Mouse (Mus musculus): ENCODE measurements at regions not wholly inside any gene's neighbourhood (a gene's known extent, or its start where the extent isn't known, plus 50 kb on each side); places are given as distances from the start of the nearest gene placed in this dataset.
A peak's percentile ranks its signal among the peaks of the same experiment; 100 is the strongest.

GRCm38 (mm10) chr2:160256251-160256650 is 77.7 kb downstream of the Gm826 start:
- DNase-seq (ENCODE audit: low spot score in 2 of 2) = no peak

- no peak for DNase-seq (ENCODE audit: low spot score in 2 of 2)
Measured at GRCm38 (mm10) chr2:160250228-160250627, 83.7 kb downstream of the Gm826 start.

- DNase-seq (ENCODE audit: low spot score in 2 of 2) = no peak
Measured at GRCm38 (mm10) chr2:160249104-160250093, 84.6 kb downstream of the Gm826 start.

GRCm38 (mm10) chr2:160247286-160247685 is 86.7 kb downstream of the Gm826 start:
- no peak for DNase-seq (ENCODE audit: low spot score in 2 of 2)

GRCm38 (mm10) chr2:160246356-160246755 is 87.6 kb downstream of the Gm826 start:
- DNase-seq (ENCODE audit: low spot score in 2 of 2) = no peak

GRCm38 (mm10) chr2:160244866-160245265 is 89.1 kb downstream of the Gm826 start:
- DNase-seq (ENCODE audit: low spot score in 2 of 2) = no peak

GRCm38 (mm10) chr2:160240531-160241379 is 93.2 kb downstream of the Gm826 start:
- no peak for DNase-seq (ENCODE audit: low spot score in 2 of 2)

GRCm38 (mm10) chr2:160237436-160238104 is 96.4 kb downstream of the Gm826 start:
- no peak for DNase-seq (ENCODE audit: low spot score in 2 of 2)

- DNase-seq (ENCODE audit: low spot score in 2 of 2) = peak in 1 of 2 experiments; percentile 32
Measured at GRCm38 (mm10) chr2:160236806-160237205, 97.2 kb downstream of the Gm826 start.

- no peak for DNase-seq (ENCODE audit: low spot score in 2 of 2)
Measured at GRCm38 (mm10) chr2:160230786-160231185, 103.2 kb downstream of the Gm826 start.

- DNase-seq (ENCODE audit: low spot score in 2 of 2) = no peak
Measured at GRCm38 (mm10) chr2:160228331-160229035, 105.5 kb downstream of the Gm826 start.

- peak in 1 of 2 experiments; percentile 21 for DNase-seq (ENCODE audit: low spot score in 2 of 2)
Measured at GRCm38 (mm10) chr2:160225450-160225849, 108.5 kb downstream of the Gm826 start.

- no peak for DNase-seq (ENCODE audit: low spot score in 2 of 2)
Measured at GRCm38 (mm10) chr2:160223366-160223765, 110.6 kb downstream of the Gm826 start.

- no peak for DNase-seq (ENCODE audit: low spot score in 2 of 2)
Measured at GRCm38 (mm10) chr2:160221772-160222171, 112.2 kb downstream of the Gm826 start.

- no peak for DNase-seq (ENCODE audit: low spot score in 2 of 2)
Measured at GRCm38 (mm10) chr2:160220562-160221021, 113.4 kb downstream of the Gm826 start.

GRCm38 (mm10) chr2:160214032-160214812 is 119.7 kb downstream of the Gm826 start:
- DNase-seq (ENCODE audit: low spot score in 2 of 2) = no peak

GRCm38 (mm10) chr2:160210507-160210906 is 123.5 kb downstream of the Gm826 start:
- no peak for DNase-seq (ENCODE audit: low spot score in 2 of 2)

- DNase-seq (ENCODE audit: low spot score in 2 of 2) = no peak
Measured at GRCm38 (mm10) chr2:160209589-160210264, 124.2 kb downstream of the Gm826 start.

- DNase-seq (ENCODE audit: low spot score in 2 of 2) = no peak
Measured at GRCm38 (mm10) chr2:160208295-160208694, 125.7 kb downstream of the Gm826 start.

GRCm38 (mm10) chr2:160207226-160207625 is 126.7 kb downstream of the Gm826 start:
- peak in 1 of 2 experiments; percentile 49 for DNase-seq (ENCODE audit: low spot score in 2 of 2)

Measured in left cerebral cortex, adult 9 months (tissue).